Mouse (Mus musculus) urinary bladder, postnatal 14 days (tissue): ENCODE data around the gene Fanci.

Experiments
- DNase-seq: peaks from one replicate; pipeline ENCODE4 v3.0.0; 2021; ENCODE audit warnings: low spot score

Fanci gene

GRCm38 (mm10) chr7:79464776-79465420, 73.2 kb downstream of the Fanci start:
- no peak for DNase-seq

DNA sequence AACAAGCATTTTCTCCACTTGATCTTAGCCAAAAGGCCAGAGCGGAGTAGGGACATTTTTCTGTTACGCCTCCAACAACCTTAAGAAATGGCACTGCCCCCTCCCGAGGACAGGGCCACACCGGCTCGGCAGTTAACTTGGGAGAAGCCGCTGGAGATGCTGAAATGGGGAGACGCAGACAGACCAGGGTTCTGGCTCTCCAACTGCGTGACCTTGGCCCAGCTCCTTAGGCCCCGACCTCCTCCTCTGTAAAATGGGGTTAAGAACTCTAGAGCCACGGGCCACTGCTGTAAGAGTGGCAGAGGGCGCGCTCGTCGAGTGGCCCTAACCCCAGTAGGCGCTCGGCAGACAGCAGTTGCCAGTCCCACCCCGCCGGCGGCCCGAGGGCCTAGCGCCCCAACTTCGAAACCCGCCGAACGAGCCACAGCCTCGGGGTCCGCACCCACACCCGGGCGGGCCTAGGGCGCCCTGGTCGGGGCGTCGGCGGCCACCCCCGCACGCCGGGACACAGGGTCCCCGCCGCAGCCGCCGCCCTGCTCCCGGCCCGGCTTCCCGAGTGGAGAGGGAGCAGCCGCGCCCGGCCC, 73.8 kb downstream of the Fanci start:
- DNase-seq: peak; percentile 38

- DNase-seq: peak; percentile 99
Observed at GRCm38 (mm10) chr7:79466053-79466901, 74.5 kb downstream of the Fanci start, which contains the start of gene Polg. Gene Polg, minus strand, starts transcription at chr7:79466362.

DNA sequence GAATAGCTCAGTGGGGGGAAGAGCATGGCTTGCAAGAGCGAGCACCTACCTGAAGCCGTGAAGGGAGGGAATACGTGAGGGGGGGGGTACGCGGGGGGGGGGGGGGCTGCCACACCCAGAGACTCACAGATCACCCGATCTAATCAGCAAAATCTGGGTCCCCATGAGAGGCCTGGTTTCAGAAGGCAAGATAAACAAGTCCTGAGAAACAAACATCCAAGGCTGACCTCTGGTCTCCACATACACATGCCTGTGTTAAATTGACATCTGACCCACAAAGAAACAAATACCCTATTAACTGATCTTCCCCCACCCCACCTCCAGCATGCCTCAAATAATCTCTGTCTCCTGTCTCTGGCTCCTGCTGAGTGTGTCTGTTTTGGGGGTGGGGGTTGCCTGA, 76.2 kb downstream of the Fanci start:
- DNase-seq: no peak

GRCm38 (mm10) chr7:79468994-79469393, 77.3 kb downstream of the Fanci start:
- DNase-seq: no peak

DNA sequence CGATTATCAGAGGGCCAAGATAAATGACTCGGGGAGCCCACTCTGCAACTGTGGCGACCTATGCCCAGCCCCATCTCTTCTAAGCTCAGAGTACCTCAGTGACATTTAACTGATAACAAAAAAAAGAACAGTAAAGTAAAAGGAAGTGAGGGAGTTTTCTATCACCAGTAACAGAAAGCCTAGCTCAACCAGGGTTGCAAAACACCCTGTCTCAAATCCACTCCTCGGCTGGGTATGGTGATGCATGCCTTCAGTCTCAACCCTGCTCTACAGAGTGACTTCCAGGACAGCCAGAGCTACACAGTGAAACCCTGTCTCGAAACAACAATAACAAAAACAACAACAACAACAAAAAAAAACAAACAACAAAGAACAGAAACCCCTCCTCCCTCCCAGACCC, 78.0 kb downstream of the Fanci start:
- DNase-seq: no peak

DNA sequence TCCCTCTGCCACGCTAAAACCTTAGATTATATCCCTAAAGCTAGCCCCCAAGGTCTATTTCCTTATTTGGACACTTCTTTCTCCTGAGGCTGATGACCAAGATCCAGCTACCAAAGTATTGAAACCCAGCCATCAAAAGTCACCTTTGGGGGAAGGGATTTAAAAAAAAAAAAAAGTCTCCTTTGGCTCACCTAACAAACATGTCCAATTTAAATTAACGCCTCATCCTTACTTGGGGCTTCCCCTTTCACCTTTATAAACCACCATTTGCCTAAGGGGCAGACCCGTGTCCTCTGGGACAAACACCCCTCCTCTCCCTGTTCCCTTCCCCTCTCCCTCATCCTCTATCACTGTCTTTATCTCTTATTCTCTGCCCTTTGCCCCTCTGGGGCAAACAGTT, 79.0 kb downstream of the Fanci start:
- no peak for DNase-seq

DNA sequence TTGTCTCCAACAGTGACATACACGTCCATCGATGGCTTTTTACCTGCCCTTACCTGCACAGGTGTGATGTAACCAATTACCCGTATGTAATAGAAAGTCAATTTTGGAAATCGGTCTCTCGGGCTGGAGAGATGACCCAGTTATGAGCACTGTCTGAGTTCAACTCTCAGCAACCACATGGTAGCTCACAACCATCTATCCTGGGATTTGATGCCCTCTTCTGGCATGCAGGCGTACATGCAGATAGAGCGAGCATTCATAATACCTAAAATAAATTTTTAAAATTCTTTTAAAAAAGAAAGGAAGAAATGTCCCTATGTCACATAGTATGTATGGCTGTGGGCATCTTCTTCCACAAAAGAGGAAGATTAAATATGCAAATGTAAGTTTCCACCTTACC, 79.7 kb downstream of the Fanci start:
- no peak for DNase-seq

- no peak for DNase-seq
Observed at GRCm38 (mm10) chr7:79472792-79473191, 81.1 kb downstream of the Fanci start.

DNA sequence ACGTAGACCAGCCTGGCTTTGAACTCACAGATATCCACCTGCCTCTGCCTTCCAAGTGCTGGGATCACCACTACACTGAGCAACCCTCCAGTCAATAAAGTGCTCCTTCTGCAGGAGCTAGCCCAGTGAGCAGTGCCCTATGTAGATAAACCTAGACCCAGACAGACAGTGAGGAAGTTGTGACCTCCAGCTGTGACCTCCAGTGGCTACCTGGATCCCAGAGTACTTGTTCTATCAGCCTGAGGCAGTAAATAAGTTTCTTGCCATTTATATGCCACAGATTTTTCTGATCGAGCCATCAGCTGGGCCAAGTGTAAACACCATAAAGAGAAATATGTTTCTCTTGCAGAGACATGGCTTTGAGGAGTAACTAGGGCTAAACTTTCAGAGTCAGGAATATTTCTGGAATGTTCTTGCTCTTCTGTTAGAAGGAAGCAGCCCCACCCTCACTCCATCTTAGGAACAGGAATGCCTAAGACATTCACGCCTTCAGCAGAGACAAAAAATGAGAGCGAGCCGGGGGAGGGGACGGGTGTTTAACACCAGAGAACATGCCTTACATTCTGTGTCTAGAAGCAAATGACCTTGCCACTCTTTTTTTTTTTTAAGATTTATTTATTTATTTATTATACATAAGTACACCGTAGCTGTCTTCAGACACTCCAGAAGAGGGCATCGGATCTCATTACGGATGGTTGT, 81.9 kb downstream of the Fanci start:
- no peak for DNase-seq

DNA sequence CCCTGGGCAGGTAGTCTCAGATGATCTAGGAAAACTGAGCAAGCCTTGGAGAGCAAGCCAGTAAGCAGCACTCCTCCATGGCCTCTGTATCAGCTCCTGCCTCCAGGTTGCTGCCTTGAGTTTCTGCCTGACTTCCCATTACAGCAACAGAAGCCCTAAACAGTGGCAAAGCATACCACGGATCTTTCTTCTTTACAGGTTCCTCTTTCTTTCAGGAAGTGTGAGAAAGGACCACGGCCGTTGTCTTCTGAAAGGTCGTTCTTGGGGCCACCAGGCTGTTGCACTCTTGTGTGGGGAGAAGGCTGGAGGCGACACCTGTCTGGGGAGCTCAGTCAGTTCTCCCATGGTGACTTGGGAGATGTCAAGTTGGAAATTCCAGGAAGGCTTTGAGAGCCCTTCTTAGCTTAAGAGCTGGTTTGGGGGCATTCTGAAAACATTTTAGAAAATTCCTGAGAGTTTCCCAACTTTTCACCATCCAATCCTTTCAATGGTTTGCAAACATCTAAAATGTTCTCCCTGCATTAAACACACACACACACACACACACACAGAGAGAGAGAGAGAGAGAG, 83.2 kb downstream of the Fanci start:
- no peak for DNase-seq

GRCm38 (mm10) chr7:79486528-79486927, 94.8 kb downstream of the Fanci start:
- DNase-seq: no peak

DNA sequence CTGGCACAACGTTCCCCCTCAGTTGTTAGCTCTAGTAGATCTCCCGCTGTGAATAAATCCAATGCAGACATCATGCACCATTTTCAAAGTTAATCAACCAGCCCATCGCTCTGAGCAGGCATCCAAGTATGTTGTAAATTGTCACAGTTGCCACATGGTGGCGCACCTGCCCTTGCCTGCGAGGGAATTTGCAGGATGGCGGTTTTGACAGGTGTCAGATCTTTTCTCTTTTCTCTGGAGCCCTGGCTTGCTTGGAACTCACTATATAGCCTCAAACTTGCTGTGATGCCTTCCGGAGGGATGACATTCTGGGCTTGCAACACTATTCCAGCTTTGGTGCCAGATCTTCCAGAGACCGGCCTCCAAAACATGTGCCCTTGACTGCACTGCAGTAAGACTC, 102.2 kb downstream of the Fanci start:
- DNase-seq: peak; percentile 38

DNA sequence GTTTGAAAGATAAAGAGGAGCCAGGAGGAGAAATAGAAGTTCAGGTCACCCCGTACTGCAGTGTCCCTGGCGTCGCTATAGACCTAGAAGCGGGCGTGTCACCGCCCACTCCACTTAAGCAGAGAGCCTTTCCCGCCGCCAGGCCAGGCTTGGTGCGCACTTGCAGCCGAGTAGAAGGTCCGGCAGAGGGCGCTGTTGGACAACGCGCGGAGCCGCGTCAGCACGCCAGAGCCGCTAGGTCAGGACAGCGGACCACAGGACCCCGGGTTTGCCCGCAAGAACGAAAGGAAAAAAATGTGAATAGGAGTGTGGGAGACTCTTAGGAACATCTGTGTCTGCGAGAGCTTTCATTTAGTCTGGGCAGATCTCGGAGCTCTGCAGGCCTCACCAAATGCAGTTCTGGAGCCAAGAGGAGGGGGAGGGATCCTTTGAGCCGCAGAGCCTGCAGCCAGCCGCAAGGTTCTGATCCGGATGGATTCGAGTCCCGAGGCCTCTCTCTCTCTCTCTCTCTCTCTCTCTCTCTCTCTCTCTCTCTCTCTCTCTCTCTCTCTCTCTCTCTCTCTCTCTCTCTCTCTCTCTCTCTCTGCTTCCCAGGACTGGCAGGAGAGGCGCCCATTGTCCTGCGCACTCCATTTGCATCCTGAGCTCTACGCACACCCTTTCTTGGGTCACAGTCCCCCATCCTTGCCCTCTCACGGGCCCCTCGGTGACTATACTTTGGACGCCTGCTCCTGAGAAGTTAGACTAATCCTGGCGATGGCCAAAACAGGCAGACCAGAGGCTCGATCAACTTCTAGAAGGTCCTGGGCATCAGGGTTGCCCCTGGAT, 104.5 kb downstream of the Fanci start:
- peak; percentile 84 for DNase-seq

DNA sequence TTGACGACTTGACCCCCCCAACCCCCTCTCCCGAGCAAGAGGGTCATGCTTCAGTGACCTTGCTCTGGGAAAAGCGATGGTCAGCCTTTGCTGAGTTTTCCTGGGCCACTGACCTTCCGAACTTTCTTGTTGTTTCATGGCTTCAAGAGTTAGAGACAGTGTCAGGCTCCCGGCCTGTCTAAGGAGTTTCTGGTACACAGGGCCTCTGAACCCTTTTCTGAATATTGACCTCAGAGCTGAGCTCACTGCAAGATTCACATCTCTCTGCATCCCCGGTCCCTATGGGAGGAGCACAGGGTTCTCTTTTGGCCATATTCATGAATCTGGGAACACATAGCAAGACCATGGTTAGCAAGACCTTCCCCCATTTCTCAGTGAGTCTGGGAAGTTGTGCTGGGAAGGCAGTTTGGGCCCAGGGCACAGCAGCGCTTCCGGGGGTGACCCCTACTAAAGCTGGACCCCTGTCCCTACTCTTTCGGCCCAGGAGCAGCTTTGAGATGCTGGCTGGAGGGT, 105.1 kb downstream of the Fanci start:
- DNase-seq: no peak

GRCm38 (mm10) chr7:79497701-79498115, 106.0 kb downstream of the Fanci start:
- DNase-seq: no peak

DNA sequence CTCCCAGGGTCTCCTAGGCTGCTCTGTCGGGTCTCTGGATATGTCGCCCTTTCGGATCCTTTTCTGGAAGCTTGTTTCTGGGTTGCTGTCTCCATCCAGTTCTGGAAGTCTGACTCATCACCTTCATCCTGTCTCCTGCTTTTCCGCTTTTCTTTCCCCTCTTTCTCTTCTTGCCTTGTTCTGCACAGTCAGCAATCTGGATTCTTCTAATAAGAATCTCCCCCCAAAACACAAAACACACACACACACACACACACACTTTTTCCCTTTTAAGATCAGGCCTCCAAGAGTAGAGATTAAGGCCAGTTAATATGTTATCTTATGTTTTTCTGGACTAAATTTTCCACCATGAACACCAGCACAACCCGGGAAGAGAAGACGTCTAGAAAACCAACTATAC, 106.6 kb downstream of the Fanci start:
- DNase-seq: no peak

- peak; percentile 50 for DNase-seq
Observed at GRCm38 (mm10) chr7:79498965-79499595, 107.4 kb downstream of the Fanci start.
